Mouse (Mus musculus): ENCODE results near the gene 1810062G17Rik. TPM values are rescaled to one million over a fixed set of nuclear protein-coding genes. Genes with fewer than 3 reads are reported as not detected.

The 1810062G17Rik gene
- total and polyA plus RNA-seq, 2 experiments from 2014 or later: 0.23 TPM; not detected in 1

DNA sequence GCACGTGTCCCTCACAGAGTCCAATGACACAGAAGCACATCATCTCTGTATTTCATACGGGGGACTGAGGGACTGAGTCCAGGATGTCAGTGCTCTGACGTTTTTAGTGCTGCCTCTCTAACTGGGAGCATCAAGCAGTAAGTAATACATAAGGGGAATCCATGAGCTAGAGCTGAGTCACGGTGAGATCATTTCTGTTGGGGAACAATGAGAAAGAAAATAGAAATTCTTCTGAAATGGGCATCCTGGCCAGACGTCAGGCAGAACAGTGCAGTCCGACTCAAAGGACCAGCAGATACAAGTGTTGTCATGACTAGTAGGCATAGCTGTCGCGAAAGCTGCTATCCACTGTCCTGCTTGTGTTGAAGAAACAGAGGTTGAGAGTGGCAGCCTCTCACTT is 25.2 kb downstream of the 1810062G17Rik start:
- 86% methylated on average over 8 of the region's 8 CpGs for WGBS

DNA sequence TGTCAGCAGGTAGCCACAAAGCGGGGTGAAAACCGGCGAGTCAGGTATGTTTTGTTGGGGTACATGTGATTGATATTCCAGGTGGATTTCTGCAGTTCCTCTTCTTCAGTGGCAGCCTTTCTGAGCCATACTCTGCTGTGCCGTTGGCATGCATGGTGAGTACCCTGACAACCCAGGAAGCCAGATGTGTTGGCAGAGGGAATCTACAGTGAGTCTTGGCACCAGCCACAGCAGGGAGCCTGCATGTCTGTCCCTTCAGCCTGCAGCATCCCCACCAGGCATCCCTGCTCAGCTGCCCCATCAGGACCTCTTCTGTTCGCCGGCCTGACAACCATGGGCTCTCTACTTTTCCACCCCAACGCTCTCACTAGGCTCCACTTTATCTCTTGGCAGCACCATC is 25.8 kb downstream of the 1810062G17Rik start:
- no peak overlapping the region for H3K9ac ChIP-seq (replicated peaks; ENCODE audit: low read length, poor library complexity, severe bottlenecking)
- ATAC-seq (ENCODE audit: low FRiP score) (no peak), DNase-seq (ENCODE audit: low spot score) (no peak)
- H3K4me2 ChIP-seq (ENCODE audit: low read depth, low read length, poor library complexity, severe bottlenecking): no peak overlapping the region
- WGBS: 73% methylated on average over 7 of the region's 7 CpGs
- no peaks in the 10 kb centered on the region for H3K36me3 ChIP-seq (ENCODE audit: insufficient read depth, low read length)
- no peak for TF ChIP-seq CTCF (IDR thresholded peaks at IDR 0.05)
- H3K27me3 ChIP-seq (ENCODE audit: insufficient read depth, low read length): no peaks in the 10 kb centered on the region
- H3K9me3 ChIP-seq (ENCODE audit: low read length): no peaks in the 10 kb centered on the region
- no peaks in the 10 kb centered on the region for H3K4me1 ChIP-seq (ENCODE audit: insufficient read depth, low read length)
- no peak overlapping the region for H3K27ac ChIP-seq (ENCODE audit: low read depth, low read length)
- no peak overlapping the region for H3K4me3 ChIP-seq (ENCODE audit: low read depth, low read length)

More for the DNA sequence above, 25.2 kb downstream of the 1810062G17Rik start:
- no peak for DNase-seq (ENCODE audit: low spot score)
- no peak overlapping the region for H3K27ac ChIP-seq (ENCODE audit: low read depth, low read length)
- H3K9me3 ChIP-seq (ENCODE audit: low read length): no peaks in the 10 kb centered on the region
- H3K27me3 ChIP-seq (ENCODE audit: insufficient read depth, low read length): no peaks in the 10 kb centered on the region
- H3K36me3 ChIP-seq (ENCODE audit: insufficient read depth, low read length): no peaks in the 10 kb centered on the region
- no peak overlapping the region for H3K9ac ChIP-seq (replicated peaks; ENCODE audit: low read length, poor library complexity, severe bottlenecking)
- no peak for TF ChIP-seq CTCF (IDR thresholded peaks at IDR 0.05)
- H3K4me2 ChIP-seq (ENCODE audit: low read depth, low read length, poor library complexity, severe bottlenecking): no peak overlapping the region
- no peaks in the 10 kb centered on the region for H3K4me1 ChIP-seq (ENCODE audit: insufficient read depth, low read length)
- ATAC-seq (ENCODE audit: low FRiP score): no peak
- H3K4me3 ChIP-seq (ENCODE audit: low read depth, low read length): no peak overlapping the region

DNA sequence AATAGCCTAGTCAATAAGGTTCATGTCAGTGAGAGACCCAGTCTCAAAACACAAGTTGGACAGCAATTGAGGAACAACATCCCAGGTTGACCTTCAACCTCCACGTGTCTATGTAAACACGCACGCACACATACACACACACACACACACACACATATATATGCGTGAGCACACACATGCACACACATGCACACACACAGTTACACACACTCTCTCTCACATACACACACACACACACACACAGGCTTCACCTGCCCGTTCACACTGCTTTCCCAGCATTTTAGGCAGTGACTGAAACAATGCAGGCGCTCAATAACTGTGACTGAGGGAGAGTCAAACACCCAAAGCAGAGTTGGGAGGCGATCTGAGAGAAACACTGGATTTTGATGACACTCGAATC is 29.6 kb downstream of the 1810062G17Rik start:
- Histone ChIP-seq H3K27ac (ENCODE audit: low read depth, low read length) (no peak overlapping the region), H3K27me3 (ENCODE audit: insufficient read depth, low read length) (no peaks in the 10 kb centered on the region), H3K4me1 (ENCODE audit: insufficient read depth, low read length) (no peaks in the 10 kb centered on the region), H3K4me3 (ENCODE audit: low read depth, low read length) (no peak overlapping the region), H3K36me3 (ENCODE audit: insufficient read depth, low read length) (no peaks in the 10 kb centered on the region), H3K9me3 (ENCODE audit: low read length) (no peaks in the 10 kb centered on the region), H3K9ac (replicated peaks; ENCODE audit: low read length, poor library complexity, severe bottlenecking) (no peak overlapping the region), H3K4me2 (ENCODE audit: low read depth, low read length, poor library complexity, severe bottlenecking) (no peak overlapping the region)
- no peak for DNase-seq (ENCODE audit: low spot score)
- ATAC-seq (ENCODE audit: low FRiP score): no peak
- no peak for TF ChIP-seq CTCF (IDR thresholded peaks at IDR 0.05)
- WGBS: 69% methylated on average over 8 of the region's 8 CpGs

- no peak for TF ChIP-seq CTCF (IDR thresholded peaks at IDR 0.05)
- no peak overlapping the region for H3K9ac ChIP-seq (replicated peaks; ENCODE audit: low read length, poor library complexity, severe bottlenecking)
- WGBS: 44% methylated on average over 10 of the region's 10 CpGs
- H3K27ac ChIP-seq (ENCODE audit: low read depth, low read length): no peak overlapping the region
- no peak overlapping the region for H3K4me2 ChIP-seq (ENCODE audit: low read depth, low read length, poor library complexity, severe bottlenecking)
- ATAC-seq (ENCODE audit: low FRiP score): no peak
- H3K27me3 ChIP-seq (ENCODE audit: insufficient read depth, low read length): no peaks in the 10 kb centered on the region
- no peaks in the 10 kb centered on the region for H3K36me3 ChIP-seq (ENCODE audit: insufficient read depth, low read length)
- H3K4me3 ChIP-seq (ENCODE audit: low read depth, low read length): no peak overlapping the region
- DNase-seq (ENCODE audit: low spot score): no peak
- no peaks in the 10 kb centered on the region for H3K4me1 ChIP-seq (ENCODE audit: insufficient read depth, low read length)
- H3K9me3 ChIP-seq (ENCODE audit: low read length): no peaks in the 10 kb centered on the region
These were observed 30.3 kb downstream of the 1810062G17Rik start for GRCm38 (mm10) chr3:36505809-36506735.

DNA sequence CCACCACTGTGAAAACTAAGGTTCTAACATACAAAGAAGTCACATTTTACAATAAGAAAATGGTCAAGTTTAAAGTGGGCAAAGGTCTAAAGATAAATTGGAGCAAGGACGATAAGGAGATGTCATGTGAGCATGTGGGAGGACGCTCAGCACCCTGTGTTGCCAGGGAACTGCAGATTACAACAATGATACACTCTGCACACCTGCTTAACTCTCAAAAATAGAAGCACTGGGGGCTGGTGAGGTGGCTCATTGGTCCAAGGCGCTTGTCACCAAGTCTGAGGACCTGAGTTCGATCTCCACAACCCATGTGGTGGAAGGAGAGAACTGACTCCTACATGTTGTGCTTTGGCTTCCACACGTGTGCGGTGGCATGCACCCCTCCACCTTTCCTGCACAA is 35.8 kb downstream of the 1810062G17Rik start:
- ATAC-seq (ENCODE audit: low FRiP score) (no peak), DNase-seq (ENCODE audit: low spot score) (no peak)
- H3K9me3 ChIP-seq (ENCODE audit: low read length): no peaks in the 10 kb centered on the region
- H3K4me2 ChIP-seq (ENCODE audit: low read depth, low read length, poor library complexity, severe bottlenecking): no peak overlapping the region
- H3K4me3 ChIP-seq (ENCODE audit: low read depth, low read length): no peak overlapping the region
- 91% methylated on average over 6 of the region's 6 CpGs for WGBS
- TF ChIP-seq CTCF (IDR thresholded peaks at IDR 0.05): no peak
- H3K36me3 ChIP-seq (ENCODE audit: insufficient read depth, low read length): no peaks in the 10 kb centered on the region
- no peak overlapping the region for H3K9ac ChIP-seq (replicated peaks; ENCODE audit: low read length, poor library complexity, severe bottlenecking)
- no peaks in the 10 kb centered on the region for H3K4me1 ChIP-seq (ENCODE audit: insufficient read depth, low read length)
- H3K27me3 ChIP-seq (ENCODE audit: insufficient read depth, low read length): no peaks in the 10 kb centered on the region
- H3K27ac ChIP-seq (ENCODE audit: low read depth, low read length): no peak overlapping the region

GRCm38 (mm10) chr3:36516196-36516595 is 40.5 kb downstream of the 1810062G17Rik start:
- H3K36me3 ChIP-seq (ENCODE audit: insufficient read depth, low read length): no peaks in the 10 kb centered on the region
- no peak overlapping the region for H3K9ac ChIP-seq (replicated peaks; ENCODE audit: low read length, poor library complexity, severe bottlenecking)
- no peak overlapping the region for H3K27ac ChIP-seq (ENCODE audit: low read depth, low read length)
- no peak overlapping the region for H3K4me3 ChIP-seq (ENCODE audit: low read depth, low read length)
- ATAC-seq (ENCODE audit: low FRiP score) (no peak), DNase-seq (ENCODE audit: low spot score) (no peak)
- H3K9me3 ChIP-seq (ENCODE audit: low read length): no peaks in the 10 kb centered on the region
- H3K4me1 ChIP-seq (ENCODE audit: insufficient read depth, low read length): peaks cover 3% of the 10 kb centered on the region; the same call in 1 of the 2 replicates
- 91% methylated on average over 9 of the region's 9 CpGs for WGBS
- no peak overlapping the region for H3K4me2 ChIP-seq (ENCODE audit: low read depth, low read length, poor library complexity, severe bottlenecking)
- H3K27me3 ChIP-seq (ENCODE audit: insufficient read depth, low read length): peaks cover 12% of the 10 kb centered on the region; the same call in 1 of the 2 replicates
- no peak for TF ChIP-seq CTCF (IDR thresholded peaks at IDR 0.05)

Data from midbrain, postnatal 0 days (tissue).